Mouse (Mus musculus) colon, adult 2 months (tissue): ENCODE results near the gene Fam89b. TPM values are rescaled to one million over a fixed set of nuclear protein-coding genes. Genes with fewer than 3 reads are reported as not detected.

ENCODE experiments used
- polyA plus RNA-seq: library from polyadenylated mRNA; depleted of rRNA; stranded (reverse); fragments of >200 nt; gene quantifications from 2 replicates; pipeline ENCODE4 v1.2.3, GENCODE M21; 2012; rRNA removed

Fam89b gene
- 138 and 150 TPM in 2 replicates for polyA plus RNA-seq

GRCm38 (mm10) chr19:5729444-5729815 lies at the start of gene Fam89b:
Fam89b (minus strand) TSS chr19:5729653.

DNA sequence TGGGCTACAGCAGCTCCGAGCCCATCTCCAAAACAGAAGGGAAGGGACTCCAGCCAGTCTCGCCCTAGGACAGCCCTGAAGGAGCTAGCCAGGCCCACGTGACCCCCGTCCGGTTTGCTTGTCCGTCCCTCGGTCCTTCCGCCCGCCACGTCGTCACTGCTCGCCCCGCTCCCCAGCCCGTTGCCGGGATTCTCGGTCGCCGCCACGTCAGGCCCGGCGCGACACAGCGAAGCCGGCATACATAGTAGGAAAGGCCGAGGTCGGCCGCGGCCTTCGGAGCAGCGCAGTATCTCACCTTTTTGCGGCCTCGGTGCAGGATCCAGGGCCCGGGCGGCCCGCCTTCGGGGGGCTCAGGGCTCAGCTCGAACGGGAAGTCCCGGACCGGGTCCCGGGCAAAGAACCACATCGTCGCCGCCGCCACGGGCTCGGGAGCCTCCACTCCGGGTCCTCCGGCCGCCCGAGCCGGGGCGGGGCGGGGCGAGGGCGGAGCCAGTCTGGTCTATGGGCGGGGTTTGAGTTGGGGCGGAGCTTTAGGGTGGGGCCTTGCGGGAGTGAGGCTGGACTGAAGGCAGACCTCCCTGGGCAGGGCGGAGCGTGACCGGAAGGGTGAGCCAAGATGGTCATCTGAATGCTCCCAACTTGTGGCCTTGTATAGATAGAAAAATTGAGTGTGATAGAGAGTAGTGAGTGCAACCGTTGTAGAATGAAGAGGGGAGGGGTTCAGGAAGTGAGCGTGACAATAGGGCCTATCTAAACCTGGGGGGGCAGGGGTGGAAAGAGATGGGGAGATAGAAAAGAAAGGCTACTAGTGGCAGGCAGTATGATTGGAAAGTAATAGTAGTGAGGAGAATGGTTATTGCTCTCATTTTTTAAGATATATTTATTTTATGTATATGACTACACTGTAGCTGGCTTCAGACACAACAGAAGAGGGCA lies 41.7 kb upstream of the Fam89b start, which contains the start of gene Scyl1:
TSS of gene Scyl1 (minus strand) at position 495 of the 936 bp plus-strand sequence.

DNA sequence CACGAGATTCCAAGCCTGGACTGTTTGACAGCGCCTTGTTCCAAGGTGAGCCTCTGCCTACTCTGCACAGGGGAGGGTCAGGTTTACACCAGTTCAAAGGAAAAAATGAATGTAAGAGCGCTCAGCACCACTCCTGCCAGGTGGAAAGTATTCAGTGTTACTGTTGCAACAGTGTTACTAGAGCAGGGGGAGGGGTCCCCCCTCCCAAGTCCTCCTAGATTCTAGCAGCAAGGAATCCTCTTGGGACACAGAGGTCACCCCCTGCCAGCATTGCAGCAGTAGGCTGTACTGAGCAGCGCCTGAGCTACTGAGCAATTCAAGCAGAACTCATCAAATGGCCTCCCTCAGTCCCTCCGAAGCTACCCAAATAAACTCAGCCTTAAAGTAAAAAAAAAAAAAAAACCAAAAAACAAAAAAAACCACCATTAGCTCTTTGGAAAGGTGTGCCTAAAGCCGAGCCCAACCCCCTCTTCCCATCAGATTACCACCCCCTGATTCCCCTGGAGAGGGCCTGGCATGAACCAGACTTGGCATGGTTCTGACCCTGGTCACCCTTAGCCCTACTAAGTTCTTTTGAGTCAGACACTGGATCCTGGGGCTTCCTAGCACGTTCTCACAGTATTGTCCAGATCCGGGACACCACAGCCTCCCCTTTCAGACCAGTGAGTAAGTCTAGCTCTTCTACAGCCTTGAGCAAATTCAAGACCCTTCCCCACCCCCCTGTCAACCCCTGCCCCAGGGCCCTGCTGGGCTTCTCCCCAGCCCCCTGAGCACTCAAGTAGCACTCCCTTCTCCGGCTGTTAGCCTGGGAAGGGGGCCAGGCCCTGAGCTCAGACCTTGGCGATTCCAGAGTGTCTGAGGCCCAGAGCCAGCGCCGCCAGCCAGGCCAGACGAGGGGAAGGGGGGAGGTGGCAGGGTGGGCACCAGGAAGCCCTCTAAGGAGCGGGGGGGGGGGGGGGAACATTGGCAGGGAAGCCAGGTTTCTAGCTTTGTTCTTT lies 11.2 kb upstream of the Fam89b start, which contains the start of gene Ltbp3:
TSS of gene Ltbp3 (plus strand) at position 585 of the 998 bp plus-strand sequence.

GRCm38 (mm10) chr19:5725767-5726515 lies 3.5 kb downstream of the Fam89b start, which contains the start of gene Ehbp1l1:
Ehbp1l1 (minus strand) TSS chr19:5726317.

DNA sequence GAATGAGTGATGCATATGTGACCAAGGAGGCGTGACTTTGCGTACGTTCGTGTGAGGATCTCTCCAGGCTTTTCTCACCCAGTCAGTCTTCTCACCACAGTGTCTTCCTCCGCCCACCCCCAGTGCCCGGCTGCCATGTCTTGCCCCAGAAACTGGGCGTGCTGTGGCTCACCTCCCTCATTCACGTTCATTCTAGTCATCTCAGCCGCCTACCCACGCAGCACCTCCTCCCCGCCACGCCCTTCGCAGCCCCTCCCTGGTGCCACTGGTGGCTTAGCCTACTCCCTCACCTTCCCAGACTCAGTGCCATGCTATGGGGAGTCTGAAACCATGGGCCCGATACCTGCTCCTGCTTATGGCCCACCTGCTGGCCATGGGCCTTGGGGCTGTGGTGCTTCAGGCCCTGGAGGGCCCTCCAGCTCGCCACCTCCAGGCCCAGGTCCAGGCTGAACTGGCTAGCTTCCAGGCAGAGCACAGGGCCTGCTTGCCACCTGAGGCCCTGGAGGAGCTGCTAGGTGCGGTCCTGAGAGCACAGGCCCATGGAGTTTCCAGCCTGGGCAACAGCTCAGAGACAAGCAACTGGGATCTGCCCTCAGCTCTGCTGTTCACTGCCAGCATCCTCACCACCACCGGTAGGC lies 25.2 kb downstream of the Fam89b start, which contains the start of gene Kcnk7:
TSS of gene Kcnk7 (plus strand) at position 205 of the 638 bp plus-strand sequence.

DNA sequence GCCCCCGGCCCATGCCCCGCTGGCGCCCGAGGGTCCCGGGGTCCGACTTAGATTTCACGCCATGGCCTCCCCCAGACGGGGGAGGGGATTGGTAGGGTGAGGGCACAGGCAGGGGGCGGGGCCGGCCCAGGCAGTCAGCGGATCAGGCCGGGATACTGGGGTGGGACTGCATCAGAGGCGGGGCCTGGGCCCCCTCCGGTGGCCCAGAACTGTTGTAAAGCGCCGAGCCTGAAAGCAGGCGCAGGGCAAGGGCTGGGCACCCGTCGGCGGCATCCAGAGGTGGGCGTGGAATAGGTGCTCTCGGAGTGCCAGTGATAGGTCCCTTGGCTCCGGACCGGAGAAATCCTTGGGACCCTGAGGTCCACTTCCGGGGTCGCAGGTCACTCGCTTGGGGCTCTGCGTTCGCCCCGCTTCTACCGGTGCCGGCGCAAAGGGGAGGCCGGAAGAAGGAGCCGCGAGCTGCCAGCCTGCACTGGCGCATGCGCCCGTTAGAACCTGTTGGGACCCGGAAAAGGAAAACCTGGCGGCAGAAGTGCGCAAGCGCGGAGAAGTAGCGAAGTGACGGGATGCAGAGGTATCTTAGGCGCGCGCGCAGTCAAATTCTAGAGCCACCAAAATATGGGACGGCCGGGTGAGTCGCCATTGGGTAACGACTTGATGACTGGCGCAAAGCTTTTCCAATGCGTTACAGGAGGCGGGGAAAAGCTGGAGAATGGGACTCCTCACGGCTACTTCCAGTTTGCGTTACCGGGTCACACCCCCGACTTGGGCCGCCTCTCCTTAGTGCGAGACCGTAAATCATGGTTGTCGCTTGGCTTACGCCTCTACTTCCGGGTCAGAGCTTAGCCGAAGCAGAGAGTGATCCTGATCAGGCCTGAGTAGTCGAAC lies 41.0 kb downstream of the Fam89b start, which contains the start of the genes Map3k11 and Pcnx3:
TSS of gene Map3k11 (plus strand) at position 543 of the 888 bp plus-strand sequence.
TSS of gene Pcnx3 (minus strand) at position 709 of the 888 bp plus-strand sequence.

Other genes with a start within 250 kb of the Fam89b start
- 31.9 and 38.6 TPM in 2 replicates for gene Mus81, start 241.3 kb downstream of the Fam89b start, polyA plus RNA-seq
- gene Cfl1, start 239.2 kb downstream of the Fam89b start, polyA plus RNA-seq = 350 and 446 TPM in 2 replicates
- 0.30 and 0.34 TPM in 2 replicates for gene 1700020D05Rik, start 225.9 kb downstream of the Fam89b start, polyA plus RNA-seq
- gene Snx32, start 219.1 kb downstream of the Fam89b start, polyA plus RNA-seq = 4.2 and 4.4 TPM in 2 replicates
- gene Ovol1, start 169.0 kb downstream of the Fam89b start, polyA plus RNA-seq = 23.0 and 29.1 TPM in 2 replicates
- 18.2 and 20.7 TPM in 2 replicates for gene Ap5b1, start 161.6 kb downstream of the Fam89b start, polyA plus RNA-seq
- gene Rnaseh2c, start 127.8 kb downstream of the Fam89b start, polyA plus RNA-seq = 40.4 and 56.8 TPM in 2 replicates
- gene Kat5, start 119.4 kb downstream of the Fam89b start, polyA plus RNA-seq = 45.6 and 50.6 TPM in 2 replicates
- gene Rela, start 92.2 kb downstream of the Fam89b start, polyA plus RNA-seq = 61.1 and 66.8 TPM in 2 replicates
- gene Sipa1, start 65.9 kb downstream of the Fam89b start, polyA plus RNA-seq = 52.0 and 56.1 TPM in 2 replicates
- gene Map3k11, start 40.9 kb downstream of the Fam89b start, polyA plus RNA-seq = 116 and 122 TPM in 2 replicates
- 206 and 220 TPM in 2 replicates for gene Pcnx3, start 40.7 kb downstream of the Fam89b start, polyA plus RNA-seq
- 0.90 and 1.1 TPM in 2 replicates for gene Kcnk7, start 25.3 kb downstream of the Fam89b start, polyA plus RNA-seq
- gene Ehbp1l1, start 3.3 kb downstream of the Fam89b start, polyA plus RNA-seq = 82.2 and 84.7 TPM in 2 replicates
- gene Ltbp3, start 11.3 kb upstream of the Fam89b start, polyA plus RNA-seq = 63.8 and 65.6 TPM in 2 replicates
- 98.9 and 102 TPM in 2 replicates for gene Scyl1, start 41.8 kb upstream of the Fam89b start, polyA plus RNA-seq
- 29.7 and 32.5 TPM in 2 replicates for gene Frmd8, start 145.6 kb upstream of the Fam89b start, polyA plus RNA-seq
- gene Slc25a45, start 148.2 kb upstream of the Fam89b start, polyA plus RNA-seq = 7.3 and 9.9 TPM in 2 replicates
- gene Tigd3, start 164.5 kb upstream of the Fam89b start, polyA plus RNA-seq = 0.57 and 0.62 TPM in 2 replicates
- 53.4 and 61.3 TPM in 2 replicates for gene Dpf2, start 183.4 kb upstream of the Fam89b start, polyA plus RNA-seq
- gene Cdc42ep2, start 195.2 kb upstream of the Fam89b start, polyA plus RNA-seq = 7.0 and 7.3 TPM in 2 replicates
- 22.8 and 27.7 TPM in 2 replicates for gene Pola2, start 234.5 kb upstream of the Fam89b start, polyA plus RNA-seq